Mouse (Mus musculus): ENCODE data around the gene Cyth3.

Gene Cyth3

DNA sequence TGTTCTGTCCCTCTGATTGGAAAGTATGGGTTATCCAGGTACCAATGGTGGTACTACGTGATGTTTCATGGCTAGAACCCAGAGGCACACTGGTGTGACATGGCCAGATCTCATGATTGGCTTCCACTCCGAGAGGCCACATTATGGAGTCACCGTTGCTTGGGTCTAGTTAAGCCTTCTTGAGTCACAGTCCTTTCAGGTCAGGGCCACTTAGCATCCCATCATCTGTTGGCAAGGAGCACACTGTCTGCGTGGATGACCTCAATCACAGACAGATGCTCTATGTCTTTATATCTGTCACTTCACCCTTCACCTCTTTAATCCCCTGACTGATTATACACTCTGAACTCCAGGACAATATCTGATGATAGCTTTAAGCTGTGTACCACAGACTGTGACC lies 6.1 kb upstream of the Cyth3 start:
- DNase-seq (ENCODE audit: low spot score), result no peak

DNA sequence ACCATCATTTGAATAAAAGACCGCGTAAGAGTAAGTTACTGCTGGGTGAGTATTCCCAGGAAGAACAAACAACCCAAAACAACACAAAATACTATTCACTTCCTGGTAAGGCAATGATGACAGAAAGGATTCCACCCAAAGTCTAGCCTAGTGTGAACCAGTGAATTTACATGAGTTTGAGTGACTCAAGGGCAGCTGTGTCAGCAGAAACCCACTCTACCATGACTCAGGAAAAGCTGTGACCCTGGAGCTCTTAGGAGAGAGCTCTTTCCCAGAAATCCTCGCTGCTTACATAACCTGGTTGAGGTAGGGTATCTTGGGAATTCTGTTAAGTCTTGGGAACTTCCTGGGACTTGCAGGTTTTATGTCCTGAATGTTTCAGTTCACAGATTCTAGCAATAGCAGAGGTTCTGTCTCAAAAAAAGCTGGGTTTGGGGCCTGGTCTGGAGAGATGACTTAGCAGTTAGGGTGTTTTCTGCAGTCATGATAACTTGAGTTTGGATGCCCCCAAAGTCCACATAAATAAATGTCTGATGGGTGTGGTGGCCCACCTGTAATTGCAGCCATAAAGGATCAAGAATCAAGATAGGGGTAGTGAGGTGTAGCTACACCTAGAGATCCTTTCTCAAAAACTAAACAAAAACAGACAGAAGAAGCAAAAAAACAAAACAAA lies 5.5 kb upstream of the Cyth3 start:
- no peak for DNase-seq (ENCODE audit: low spot score)

DNA sequence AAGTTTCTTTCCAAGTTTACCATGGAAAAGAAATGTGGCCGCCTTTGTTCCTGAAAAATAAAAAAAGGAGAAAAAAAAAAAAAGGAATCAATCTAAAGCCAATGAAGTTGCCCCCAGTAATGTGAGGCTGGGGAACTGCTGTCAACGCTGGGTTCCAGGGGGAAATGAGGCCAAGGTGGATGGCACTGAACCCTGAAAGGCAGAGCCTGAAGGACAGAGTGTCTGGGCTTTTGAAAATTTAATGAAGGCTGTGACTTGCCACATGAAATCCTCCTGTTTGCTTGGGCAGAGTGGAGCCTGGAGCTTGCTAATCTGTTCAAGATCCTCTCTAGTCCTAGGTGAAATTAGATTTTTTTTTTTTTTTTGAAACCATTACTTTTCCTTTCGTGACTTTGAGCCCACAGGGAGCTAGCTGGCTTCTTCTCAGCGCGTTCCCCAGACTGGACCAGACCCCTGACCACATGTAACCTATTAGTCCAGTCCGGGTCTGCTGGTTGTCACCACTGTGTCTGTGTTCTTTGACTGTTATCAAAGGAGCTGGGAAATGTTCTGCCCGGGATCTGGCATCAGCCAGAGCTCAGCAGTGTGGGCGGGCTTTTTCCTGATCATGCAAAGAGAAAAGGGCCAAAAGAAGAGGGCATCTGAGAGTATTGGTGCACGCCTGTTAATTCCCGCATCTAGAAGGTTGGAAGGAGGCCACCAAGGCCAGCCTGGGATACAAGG lies 4.6 kb upstream of the Cyth3 start:
- DNase-seq (ENCODE audit: low spot score), result no peak

DNA sequence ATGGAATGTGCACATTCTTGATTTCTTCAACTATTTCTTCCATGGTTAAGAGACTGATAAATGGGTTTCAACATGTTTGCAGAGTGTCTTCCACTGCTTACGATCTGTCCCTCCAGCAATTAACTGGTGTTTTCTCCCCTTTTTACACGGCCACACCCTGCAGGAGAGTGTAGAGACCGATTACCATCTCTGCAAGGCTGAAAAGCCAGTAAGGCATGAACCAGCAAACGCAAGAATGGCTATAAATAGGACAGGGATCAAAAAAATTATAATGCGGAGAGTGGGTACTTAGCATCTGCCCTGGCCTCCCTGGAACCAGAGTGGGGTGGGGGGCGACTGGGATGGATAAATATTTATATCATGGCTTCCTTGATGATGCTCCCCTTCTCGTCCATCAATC lies 3.7 kb upstream of the Cyth3 start:
- DNase-seq (ENCODE audit: low spot score), result no peak

DNA sequence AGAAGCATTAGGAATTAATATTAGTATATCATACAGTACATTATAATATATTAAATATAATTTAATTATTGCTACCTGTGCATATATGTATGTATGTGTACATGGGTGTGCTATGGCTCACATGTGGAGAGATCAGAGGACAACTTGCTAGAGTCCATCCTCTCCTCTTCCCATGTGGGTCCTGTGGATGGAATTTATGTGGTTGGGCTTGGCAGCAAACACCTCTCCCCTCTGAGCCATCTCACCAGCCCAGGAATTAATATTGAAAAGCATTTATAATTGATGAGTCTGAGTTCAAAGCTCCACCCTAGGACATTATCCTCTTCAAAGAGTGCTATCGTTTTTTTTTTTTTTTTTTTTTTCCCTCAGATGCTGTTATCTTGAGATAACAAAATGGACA lies 2.1 kb upstream of the Cyth3 start:
- no peak for DNase-seq (ENCODE audit: low spot score)

DNA sequence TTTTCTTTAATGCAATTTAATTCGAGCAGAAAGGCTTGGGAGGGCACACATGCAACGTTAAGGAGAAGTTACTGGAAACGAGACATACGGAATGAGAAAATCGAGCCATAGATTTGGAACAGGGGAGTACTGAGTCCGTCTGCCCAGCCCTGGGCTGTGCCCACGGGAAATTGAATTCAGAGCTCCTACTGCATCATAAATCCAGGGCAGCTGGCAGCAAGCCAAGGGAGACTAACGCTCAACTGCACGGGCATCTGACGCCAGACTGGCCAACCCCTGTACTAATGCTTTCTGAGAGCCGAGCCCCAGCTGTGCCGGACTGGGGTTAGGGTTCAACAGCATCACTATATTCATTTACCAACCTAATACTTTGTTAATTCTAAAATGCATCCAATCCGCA lies 1.3 kb upstream of the Cyth3 start:
- DNase-seq (ENCODE audit: low spot score), result peak; percentile 80

DNA sequence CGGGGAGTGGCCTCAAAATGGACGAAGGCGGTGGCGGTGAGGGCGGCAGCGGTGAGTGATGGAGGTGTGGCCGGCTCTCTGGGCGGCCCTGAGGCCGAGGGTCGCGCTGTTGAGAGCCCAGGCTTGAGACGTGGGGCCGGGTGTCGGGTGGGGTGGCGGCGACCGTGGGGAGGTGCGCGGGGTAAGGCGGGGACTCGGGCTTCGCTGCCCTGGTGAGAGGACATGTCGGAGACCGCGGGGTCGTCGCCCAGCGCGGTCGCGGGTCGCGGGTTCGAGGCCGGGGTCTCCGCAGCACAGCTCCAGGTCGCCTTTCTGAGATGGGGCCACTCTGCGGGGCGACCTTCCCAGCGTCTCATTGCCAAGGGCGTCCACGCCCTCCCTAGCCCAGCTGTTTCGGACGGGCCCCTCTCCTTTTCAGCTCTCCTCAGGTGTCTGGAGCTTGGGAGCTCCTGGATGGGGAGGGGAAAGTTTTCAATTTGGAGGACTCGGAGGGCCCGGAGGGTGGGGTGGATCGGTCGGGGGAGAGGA lies 440 bp downstream of the Cyth3 start:
- DNase-seq (ENCODE audit: low spot score), result no peak

DNA sequence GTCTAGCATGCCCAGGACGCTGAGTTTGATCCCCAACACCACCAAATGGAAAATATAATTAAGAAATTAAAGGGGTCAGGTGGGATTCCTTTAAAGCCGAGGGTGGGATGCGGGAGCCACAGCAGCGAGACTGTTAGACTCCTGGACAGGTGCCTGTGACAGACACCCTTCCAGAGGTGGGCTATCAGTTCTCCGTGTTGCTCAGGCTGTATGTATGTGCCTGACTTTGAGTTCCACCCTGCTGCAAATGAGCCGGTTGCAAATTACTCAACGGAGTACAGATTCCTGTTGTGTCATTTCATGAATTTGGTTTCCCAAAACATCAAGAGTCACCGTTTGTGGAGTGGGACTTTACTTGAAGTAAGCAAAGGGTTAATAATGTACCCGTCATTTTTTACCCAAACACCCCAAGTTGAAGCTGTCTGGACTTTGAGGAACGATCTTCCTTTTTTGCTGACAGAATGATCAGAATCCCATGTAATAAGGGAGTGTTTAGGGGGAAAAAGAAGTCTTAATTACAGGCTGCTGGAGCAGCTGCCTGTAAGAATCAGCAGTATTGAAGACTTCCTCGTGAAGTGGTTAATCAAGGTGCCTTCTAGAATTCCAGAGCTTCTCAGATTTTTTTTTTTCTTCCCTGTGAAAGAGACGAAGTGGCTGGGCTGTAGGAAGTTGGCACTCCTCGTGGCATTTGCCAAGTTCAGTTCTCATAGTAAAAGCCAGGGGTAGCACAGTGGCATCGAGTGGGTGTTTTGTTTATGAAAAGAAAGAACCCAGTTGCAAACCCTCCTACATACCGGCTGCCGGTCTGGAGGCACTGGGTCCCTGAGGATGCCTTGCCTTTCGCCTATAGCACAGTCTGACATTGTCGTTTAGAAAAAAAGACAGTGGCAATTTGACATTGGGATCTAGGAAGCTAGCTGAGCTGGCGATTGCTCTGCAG lies 1.4 kb downstream of the Cyth3 start:
- DNase-seq (ENCODE audit: low spot score), result no peak

DNA sequence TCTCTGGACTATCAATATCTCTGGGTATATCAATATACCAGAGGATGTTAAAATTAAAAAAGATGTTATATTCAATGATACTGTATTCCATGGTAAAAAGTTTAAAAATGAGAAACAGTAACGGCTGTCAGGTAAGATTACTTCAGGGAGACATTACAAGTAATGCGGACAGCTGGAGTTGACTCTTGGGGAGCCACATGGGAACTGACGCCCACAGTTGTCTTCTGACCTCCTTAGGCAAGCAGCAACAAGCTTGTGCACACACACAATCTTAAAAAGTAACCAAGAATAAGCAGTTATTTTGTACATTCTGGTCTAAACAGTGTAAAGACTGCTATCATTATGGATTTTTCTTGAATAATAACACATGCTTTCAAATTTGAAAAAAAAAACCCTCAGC lies 2.2 kb downstream of the Cyth3 start:
- no peak for DNase-seq (ENCODE audit: low spot score)

DNA sequence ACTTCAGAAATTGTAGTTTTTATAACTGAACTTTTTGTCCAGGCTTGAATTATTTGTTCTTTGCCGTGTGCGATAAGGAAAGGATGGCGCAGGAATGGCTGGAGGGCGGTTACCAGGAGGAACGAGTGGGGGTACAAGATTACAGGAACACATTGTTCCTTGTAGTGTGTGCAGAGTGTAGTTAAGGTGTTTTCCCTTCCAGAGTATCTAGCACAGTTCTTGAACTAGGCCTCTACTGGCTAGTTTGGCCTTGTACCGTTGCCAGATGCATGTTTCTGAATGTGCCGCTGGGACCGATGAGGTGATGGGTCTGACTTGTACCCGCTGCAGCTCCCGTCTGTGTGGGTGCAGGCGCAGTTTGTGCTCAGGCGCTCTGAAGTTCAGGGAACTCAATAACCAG lies 3.2 kb downstream of the Cyth3 start:
- DNase-seq (ENCODE audit: low spot score), result no peak

DNA sequence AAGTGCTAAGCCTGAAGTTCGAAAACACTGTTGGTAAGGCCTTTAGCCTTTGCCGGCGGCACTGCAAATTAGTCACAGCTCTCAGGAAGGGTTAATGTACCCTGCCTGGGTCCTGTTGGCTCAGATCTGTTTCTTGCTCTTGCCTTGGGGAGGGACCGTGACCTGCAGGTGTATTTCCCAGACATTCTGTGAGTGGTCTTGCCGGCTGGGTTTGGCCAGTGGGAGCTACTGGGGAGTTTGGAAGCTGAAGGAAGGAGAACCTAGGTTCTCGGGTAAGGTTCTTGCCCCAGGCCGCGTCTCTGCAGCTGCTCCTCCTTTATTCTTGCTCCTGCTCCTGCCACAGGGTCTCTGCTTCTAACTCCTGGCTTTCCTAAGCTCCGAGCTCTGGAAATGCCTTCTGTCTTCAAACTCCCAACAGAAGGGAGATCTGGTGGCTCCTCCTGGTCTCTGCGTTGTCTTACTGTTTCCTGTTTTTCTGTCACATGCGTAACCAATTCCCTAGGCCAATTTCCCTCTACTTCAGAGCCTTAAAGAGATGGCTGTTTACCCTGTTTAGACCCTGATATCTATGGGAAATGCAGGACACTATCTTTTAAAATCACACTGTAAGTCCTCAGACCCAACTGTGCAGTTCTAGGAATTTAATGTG lies 3.8 kb downstream of the Cyth3 start:
- DNase-seq (ENCODE audit: low spot score), result no peak

DNA sequence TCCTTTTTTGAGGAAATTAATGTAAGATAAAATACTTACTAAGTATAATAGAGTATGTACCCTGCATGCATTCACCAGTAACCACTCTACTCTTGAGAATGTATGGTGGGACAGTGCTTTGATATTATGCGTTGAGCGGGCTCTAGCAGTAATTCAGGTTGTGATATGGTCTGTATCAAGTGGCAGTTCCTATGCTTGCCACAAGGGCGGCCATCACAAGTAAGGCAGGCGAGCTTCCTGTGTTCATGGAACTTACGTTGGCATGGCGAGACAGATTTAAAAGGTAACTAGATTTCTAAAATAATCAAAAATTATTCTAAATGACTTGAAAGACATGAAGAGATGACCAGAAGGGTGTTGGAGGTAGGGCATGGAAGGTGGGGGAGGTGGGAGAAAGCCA lies 5.3 kb downstream of the Cyth3 start:
- no peak for DNase-seq (ENCODE audit: low spot score)

DNA sequence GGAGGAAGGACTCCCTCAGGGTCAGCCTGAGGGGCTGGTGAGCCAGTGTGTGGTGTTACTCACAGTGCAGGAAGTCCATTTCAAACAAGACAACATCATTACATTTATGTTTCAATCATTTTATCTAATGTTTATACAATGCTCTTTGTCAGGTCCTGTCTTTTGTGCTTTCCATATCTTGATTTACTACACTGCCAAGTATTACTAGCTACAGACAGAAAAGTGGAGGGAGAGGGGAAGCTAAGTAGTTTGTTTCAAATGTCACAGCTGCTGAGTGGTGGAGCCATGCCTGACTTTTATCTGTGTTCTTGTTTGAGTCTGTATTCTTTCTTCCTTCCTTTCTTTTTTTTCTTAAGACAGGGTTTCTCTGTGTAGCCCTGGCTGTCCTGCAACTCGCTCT lies 5.7 kb downstream of the Cyth3 start:
- DNase-seq (ENCODE audit: low spot score), result no peak

DNA sequence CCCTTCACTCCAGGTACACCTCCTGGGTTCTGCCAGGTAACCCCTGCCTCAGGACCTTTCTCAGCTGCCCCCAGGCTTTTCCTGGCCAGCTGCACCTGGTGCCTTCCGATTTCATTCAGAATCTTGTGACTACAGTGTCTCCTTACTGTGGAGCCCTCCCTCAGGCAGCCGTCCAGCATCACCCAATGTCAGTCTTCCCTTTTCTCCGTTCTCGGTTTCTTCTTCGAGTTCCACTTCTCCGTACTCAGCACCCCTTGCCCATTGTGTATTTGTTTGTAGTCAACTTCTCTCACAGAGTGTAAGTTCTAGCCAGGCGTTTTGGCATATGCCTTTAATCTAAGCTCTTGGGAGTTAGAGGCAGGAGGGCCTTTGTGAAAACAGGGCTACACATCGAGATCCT lies 7.4 kb downstream of the Cyth3 start:
- no peak for DNase-seq (ENCODE audit: low spot score)

DNA sequence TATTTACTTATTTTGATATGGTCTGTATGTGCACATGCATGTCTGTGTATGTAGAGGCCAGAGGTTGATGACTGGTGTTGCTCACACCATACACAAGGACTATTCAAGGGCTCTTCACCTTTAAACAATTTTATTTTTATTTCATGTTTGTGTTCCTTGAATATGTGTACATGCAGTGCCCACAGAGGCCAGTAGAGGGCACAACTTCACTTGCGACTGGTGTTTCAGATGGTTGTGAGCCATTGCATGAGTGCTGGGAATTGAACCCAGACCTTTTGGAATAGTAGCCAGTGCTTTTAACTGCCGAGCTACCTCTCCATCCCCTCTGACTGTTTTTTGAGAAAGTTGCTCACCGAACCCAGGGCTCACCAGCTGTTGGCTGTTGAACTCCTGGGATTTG lies 8.0 kb downstream of the Cyth3 start:
- no peak for DNase-seq (ENCODE audit: low spot score)

DNA sequence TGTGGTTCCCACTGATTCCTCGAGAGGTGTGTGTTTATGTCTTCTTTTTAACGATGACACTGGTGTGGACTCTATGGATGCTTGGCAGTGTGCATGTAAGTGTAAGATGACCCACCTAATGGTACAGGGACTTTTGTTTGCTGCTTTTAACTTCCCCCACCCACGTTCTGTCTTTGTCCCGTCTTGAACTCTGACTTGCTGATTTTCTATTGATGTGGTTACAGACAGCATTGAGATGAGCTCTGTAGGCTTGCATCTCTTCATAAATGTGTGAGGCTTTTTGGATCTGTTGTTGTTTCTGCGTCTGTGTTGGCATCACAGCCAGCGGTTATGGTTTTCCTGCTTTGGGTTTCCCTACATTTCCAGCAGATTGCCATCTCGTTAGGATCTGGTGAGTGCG lies 8.5 kb downstream of the Cyth3 start:
- DNase-seq (ENCODE audit: low spot score), result no peak

DNA sequence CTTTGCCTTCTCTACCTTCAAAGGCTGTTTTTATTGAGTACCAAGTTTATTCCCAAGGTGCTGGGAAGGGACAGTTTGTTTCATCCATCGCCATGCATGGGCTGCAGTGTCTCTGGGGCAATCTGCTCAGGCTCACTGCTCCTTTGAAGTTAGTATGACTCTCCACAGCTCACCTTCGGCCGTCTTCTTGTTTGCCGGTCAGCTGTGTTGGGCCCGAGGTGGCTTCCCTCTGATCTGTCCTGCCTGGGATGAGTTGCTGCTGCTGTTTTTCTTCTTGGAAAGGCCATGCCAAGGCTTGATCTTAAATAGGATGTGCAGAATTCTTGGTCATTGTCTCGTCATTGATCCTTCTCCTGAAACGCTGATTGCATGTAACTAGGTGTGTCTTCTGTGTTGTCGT lies 9.3 kb downstream of the Cyth3 start:
- no peak for DNase-seq (ENCODE audit: low spot score)

DNA sequence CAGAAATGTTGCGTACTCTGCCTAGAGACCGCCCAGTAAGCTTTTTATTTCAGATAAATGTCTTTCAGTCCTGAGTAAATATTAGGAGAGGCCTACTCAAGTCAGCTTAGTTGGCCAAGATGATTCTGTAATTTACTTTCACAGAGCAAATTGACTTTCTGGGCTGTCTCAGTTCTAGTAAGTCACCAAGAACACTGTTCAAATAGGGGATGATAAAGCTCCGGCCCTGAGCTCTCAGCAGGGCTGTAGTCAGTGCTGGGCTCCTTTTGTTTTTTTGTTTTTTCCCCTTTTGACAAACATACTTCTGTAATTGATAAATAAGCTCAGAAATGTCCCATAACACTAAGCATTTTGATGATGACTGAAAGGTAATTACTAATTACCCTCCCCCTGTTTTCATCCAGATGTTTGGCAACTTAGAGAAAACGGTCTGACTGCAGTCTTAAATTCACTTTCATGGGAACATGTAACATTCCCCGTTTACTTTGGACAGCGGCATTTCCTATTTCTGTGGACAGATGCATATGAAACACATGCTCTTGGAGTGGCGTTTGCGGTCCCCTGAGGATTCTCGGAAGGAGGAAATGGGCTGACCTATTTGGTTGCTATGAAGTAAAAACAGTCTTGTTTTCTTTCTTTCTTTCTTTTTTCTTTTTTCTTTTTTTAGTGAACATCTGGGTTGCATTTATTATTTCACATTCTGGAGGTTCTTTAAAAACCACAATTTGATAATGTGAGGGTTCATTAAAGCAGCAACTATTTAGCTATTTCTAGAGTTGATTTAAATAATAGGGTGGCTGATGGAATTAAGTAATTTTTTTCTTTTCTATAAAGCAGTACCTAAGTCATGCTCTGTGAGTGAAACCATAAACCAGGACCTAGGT lies 10.7 kb downstream of the Cyth3 start:
- no peak for DNase-seq (ENCODE audit: low spot score)

DNA sequence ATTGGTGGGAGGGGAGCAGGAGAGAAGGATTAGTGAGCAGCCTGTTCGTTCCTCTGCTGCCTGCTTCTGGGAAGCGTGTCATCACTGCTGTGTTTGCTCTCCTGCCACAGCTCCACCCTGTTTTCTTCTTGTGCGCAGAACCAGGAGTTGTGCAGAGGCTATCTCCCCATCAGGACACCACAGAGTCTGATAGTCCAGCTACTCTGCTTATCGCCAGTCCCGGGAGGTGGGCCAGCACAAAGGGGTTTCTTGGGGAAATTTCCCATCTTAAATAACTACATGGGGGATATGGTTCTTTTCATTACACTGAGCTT lies 11.3 kb downstream of the Cyth3 start:
- DNase-seq (ENCODE audit: low spot score), result no peak

DNA sequence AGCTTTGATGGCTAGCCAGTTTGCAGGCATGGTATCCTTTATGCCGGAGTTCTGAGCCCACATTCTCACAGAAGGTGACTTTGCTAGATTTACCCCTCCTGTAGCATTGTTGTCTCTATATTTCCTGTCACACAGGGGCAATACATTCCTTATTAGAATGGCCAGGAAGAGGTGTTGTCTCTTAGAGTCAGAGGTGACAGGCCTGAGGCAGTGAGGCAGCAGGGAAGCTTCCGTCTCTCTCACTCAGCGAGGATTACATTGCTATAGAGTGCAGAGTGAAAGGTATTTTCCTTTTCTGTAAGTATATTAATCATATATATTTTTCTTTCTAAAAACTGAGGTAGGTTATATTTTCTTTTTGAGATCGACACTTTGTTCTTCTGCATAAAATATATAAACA lies 11.6 kb downstream of the Cyth3 start:
- no peak for DNase-seq (ENCODE audit: low spot score)

DNA sequence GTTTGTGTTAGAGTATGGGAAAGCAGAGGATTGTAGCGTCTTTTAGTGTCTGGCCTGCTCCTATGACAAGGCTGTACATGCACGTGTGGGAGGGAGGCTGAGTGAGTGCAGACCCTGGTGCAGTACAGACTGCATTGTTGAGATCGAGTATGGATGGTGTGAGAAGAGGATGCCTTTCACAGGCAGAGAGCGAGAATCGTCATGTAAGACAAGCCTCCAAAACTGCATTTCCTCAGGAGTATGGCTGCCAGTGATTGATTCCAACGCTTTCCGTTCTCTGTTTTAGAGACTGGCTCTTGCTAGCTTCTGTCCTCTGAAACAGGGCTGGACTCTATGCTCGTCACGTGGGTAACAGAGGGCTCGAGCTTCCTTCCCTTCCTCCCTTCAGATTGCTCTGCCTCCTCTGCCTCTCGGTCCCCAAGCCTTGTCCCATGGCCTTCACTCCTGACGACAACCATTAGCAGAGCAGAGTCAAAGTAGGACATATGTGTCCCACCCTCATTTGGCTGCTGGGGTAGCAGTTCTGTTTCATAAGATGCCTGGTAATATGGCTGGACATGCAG lies 12.4 kb downstream of the Cyth3 start:
- DNase-seq (ENCODE audit: low spot score), result no peak

Data from retina, embryonic 14.5 days (tissue).